Mouse (Mus musculus) megakaryocyte, embryonic 14.5 days (primary cell): ENCODE measurements around the gene Ercc6.

ENCODE experiments used
- FLI1 ChIP-seq: IDR thresholded peaks from 2 replicates; pipeline ENCODE4 v1.6.1; 2012; ENCODE audit warnings: low read length, inconsistent platforms, mixed read lengths
- GATA1 ChIP-seq: IDR thresholded peaks from 3 replicates; pipeline ENCODE4 v1.6.1; 2012; ENCODE audit warnings: mixed read lengths, low read length, inconsistent platforms, borderline replicate concordance

DNA sequence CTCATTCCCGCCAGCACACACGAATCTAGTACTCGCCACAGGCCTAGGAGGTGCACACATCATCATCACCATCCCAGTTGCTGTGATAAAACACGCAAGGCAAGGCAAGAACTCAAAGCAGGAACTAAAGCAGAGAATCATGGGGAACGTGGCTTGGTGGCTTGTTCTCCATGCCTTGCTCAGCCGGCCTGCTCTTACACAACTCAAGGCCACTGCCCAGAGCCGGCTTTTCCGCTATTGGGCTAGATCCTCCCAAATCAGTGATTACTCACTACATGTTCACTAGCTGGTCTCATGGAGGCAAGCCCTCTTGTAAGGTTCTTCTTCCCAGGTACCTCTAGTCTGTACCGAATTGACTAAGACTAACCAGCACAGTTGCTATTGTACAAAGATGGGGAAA is 70.4 kb downstream of the Ercc6 start:
- TF ChIP-seq GATA1 (no peak), FLI1 (no peak)
